Mouse (Mus musculus): ENCODE data around the gene Gm4792. TPM values are rescaled to one million over a fixed set of nuclear protein-coding genes. Genes with fewer than 3 reads are reported as not detected.

Gene Gm4792
- polyA plus RNA-seq, 1 experiment from 2014 or later, result 0.63 TPM

DNA sequence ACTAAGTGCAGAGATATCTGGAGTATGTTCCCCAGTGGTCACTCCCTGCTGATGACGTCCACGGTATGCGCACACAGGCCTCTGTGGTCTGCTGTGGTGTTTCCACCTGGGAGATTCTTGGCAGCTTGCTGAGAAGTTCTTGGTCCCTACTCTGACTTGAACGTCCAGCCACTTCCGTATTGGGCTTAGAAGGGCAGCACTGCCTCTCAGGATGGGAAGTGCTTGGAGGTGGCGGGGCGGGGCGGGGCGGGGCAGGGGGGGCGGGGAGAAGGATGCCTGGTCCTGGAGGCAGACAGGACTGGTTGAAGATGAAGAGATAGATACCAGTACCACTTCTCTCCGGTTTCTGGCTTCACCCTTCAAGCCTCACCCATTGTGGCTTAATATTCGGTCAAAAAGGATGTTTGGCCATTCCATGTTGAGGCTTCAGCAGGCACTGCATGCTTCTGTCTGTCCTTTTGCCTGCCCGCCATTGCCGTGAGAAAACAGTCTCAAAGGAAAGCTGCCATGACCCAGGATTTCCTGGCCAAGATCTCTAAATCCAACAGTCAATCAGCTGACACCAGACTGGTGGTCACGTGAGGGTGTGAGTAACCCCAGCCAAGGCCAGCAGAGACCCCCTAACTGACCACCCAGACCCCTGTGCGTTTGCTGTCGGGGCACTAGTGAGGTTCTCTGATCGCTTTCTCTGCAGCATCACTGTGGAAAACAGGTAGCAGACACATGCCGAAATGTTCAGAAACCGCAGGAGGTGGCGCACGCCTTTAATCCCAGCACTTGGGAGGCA is 46.3 kb upstream of the Gm4792 start:
- DNase-seq (ENCODE audit: low spot score), result no peak
- no peaks in the 10 kb centered on the region for H3K36me3 ChIP-seq (ENCODE audit: control insufficient read depth, insufficient read depth, low read length)
- TF ChIP-seq CTCF (IDR thresholded peaks at IDR 0.05; ENCODE audit: low read depth), result no peak
- no peak for TF ChIP-seq EP300 (optimal IDR thresholded peaks at IDR 0.05)
- no peaks in the 10 kb centered on the region for H3K9me3 ChIP-seq (ENCODE audit: control insufficient read depth, low read length)
- H3K4me1 ChIP-seq (replicated peaks; ENCODE audit: control insufficient read depth, insufficient read depth), result no peaks in the 10 kb centered on the region
- 58% methylated on average over 21 of the region's 22 CpGs for WGBS
- H3K27ac ChIP-seq (replicated peaks), result no peak overlapping the region
- no peak overlapping the region for H3K4me3 ChIP-seq (ENCODE audit: low read depth, low read length)
- no peak overlapping the region for H3K9ac ChIP-seq (ENCODE audit: low read length)
- no peak overlapping the region for H3K4me2 ChIP-seq (replicated peaks; ENCODE audit: low read depth)
- no peaks in the 10 kb centered on the region for H3K27me3 ChIP-seq (ENCODE audit: control insufficient read depth, insufficient read depth, low read length)
- ATAC-seq (ENCODE audit: low FRiP score, low TSS enrichment), result peak; percentile 38; the same call in 1 of the 2 replicates

DNA sequence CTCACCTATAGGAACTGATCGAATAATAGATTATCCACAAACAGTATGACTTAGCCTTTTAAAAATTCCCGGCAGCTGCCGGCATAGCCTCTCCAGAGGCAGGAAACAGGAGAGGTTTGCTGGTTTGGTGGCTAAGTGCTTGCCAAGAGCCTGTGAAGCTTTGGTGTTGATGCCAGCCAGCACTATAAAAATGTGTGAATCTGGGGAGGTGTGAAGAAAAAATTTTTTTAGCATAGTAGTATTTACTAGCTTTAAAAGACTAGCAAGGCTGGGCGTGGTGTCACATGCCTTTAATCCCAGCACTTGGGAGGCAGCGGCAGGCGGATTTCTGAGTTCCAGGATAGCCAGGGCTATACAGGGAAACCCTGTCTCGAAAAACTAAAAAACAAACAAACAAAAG is 45.1 kb upstream of the Gm4792 start:
- TF ChIP-seq CTCF (IDR thresholded peaks at IDR 0.05; ENCODE audit: low read depth), result no peak
- TF ChIP-seq EP300 (optimal IDR thresholded peaks at IDR 0.05), result no peak
- WGBS, result 78% methylated on average over 7 of the region's 7 CpGs
- Histone ChIP-seq H3K27me3 (ENCODE audit: control insufficient read depth, insufficient read depth, low read length) (no peaks in the 10 kb centered on the region), H3K4me1 (replicated peaks; ENCODE audit: control insufficient read depth, insufficient read depth) (no peaks in the 10 kb centered on the region), H3K9me3 (ENCODE audit: control insufficient read depth, low read length) (no peaks in the 10 kb centered on the region), H3K27ac (replicated peaks) (no peak overlapping the region), H3K4me3 (ENCODE audit: low read depth, low read length) (no peak overlapping the region), H3K36me3 (ENCODE audit: control insufficient read depth, insufficient read depth, low read length) (no peaks in the 10 kb centered on the region), H3K9ac (ENCODE audit: low read length) (no peak overlapping the region), H3K4me2 (replicated peaks; ENCODE audit: low read depth) (no peak overlapping the region)
- DNase-seq (ENCODE audit: low spot score), result no peak
- ATAC-seq (ENCODE audit: low FRiP score, low TSS enrichment), result no peak

DNA sequence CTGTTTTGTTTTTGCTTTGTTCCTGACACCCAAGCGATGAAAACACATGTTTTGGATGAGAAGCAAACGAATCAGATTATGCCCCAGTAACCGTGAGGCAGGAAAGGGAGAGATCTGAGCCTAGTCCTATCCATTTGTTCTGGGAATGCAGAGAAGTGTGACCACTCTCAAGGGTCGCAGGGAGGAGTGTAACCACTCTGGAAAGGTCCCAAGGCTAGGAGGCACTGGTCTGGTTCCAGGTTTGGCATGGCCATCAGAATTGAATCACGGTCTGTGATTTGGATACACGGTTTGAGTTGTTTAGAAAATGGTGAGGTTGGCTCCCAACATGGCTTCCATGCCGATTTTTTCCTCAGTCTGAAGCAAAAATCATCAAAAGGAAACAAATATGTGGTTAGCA is 43.8 kb upstream of the Gm4792 start:
- 73% methylated on average over 7 of the region's 7 CpGs for WGBS
- Histone ChIP-seq H3K4me1 (replicated peaks; ENCODE audit: control insufficient read depth, insufficient read depth) (no peaks in the 10 kb centered on the region), H3K4me2 (replicated peaks; ENCODE audit: low read depth) (no peak overlapping the region), H3K4me3 (ENCODE audit: low read depth, low read length) (no peak overlapping the region), H3K27ac (replicated peaks) (no peak overlapping the region), H3K9ac (ENCODE audit: low read length) (no peak overlapping the region), H3K9me3 (ENCODE audit: control insufficient read depth, low read length) (no peaks in the 10 kb centered on the region), H3K27me3 (ENCODE audit: control insufficient read depth, insufficient read depth, low read length) (no peaks in the 10 kb centered on the region), H3K36me3 (ENCODE audit: control insufficient read depth, insufficient read depth, low read length) (no peaks in the 10 kb centered on the region)
- no peak for ATAC-seq (ENCODE audit: low FRiP score, low TSS enrichment)
- no peak for DNase-seq (ENCODE audit: low spot score)
- TF ChIP-seq CTCF (IDR thresholded peaks at IDR 0.05; ENCODE audit: low read depth) (no peak), EP300 (optimal IDR thresholded peaks at IDR 0.05) (no peak)

DNA sequence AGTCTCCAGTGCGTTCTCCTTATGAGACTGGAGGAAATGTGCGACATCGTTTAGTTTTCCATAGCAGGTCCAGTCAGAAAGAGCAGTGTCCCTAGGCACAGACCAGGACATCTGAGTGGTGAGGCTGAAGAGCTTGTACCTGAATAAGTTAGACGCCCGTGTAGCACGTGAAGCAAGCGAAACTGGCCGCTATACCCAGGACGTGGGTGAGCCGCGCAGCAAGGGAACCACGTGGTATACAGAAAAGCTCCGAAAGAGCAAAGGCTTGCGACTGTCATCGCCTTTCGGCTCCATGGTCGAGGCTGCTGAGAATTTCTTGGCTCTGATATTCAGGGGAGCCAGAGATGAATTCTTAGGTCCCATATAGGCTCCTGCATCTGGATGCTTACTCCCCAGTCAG is 43.0 kb upstream of the Gm4792 start:
- Histone ChIP-seq H3K4me3 (ENCODE audit: low read depth, low read length) (no peak overlapping the region), H3K36me3 (ENCODE audit: control insufficient read depth, insufficient read depth, low read length) (no peaks in the 10 kb centered on the region), H3K27ac (replicated peaks) (no peak overlapping the region), H3K4me2 (replicated peaks; ENCODE audit: low read depth) (no peak overlapping the region), H3K4me1 (replicated peaks; ENCODE audit: control insufficient read depth, insufficient read depth) (no peaks in the 10 kb centered on the region), H3K9me3 (ENCODE audit: control insufficient read depth, low read length) (no peaks in the 10 kb centered on the region), H3K27me3 (ENCODE audit: control insufficient read depth, insufficient read depth, low read length) (no peaks in the 10 kb centered on the region), H3K9ac (ENCODE audit: low read length) (no peak overlapping the region)
- no peak for ATAC-seq (ENCODE audit: low FRiP score, low TSS enrichment)
- no peak for DNase-seq (ENCODE audit: low spot score)
- no peak for TF ChIP-seq CTCF (IDR thresholded peaks at IDR 0.05; ENCODE audit: low read depth)
- TF ChIP-seq EP300 (optimal IDR thresholded peaks at IDR 0.05), result no peak
- WGBS, result 67% methylated on average over 17 of the region's 17 CpGs

DNA sequence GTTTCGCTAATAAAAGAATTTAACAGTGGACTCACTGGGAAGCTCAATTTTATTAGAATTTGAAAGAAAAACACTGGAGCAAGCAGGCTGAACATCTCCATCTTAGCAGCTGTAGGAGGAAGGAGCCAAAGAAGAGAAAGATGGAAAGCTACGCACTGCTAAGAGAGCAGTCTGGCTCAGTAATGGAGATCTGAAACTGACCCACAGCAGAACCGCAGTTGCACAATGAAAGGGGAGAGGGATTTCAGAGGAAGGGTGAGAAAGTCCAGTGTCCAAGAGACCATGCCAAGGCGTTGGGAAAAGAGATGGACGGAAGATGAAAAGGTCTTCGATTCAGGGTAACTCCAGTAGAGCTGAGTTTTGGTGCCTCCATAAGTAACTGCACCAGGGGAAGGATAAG is 37.6 kb upstream of the Gm4792 start:
- TF ChIP-seq CTCF (IDR thresholded peaks at IDR 0.05; ENCODE audit: low read depth) (no peak), EP300 (optimal IDR thresholded peaks at IDR 0.05) (no peak)

DNA sequence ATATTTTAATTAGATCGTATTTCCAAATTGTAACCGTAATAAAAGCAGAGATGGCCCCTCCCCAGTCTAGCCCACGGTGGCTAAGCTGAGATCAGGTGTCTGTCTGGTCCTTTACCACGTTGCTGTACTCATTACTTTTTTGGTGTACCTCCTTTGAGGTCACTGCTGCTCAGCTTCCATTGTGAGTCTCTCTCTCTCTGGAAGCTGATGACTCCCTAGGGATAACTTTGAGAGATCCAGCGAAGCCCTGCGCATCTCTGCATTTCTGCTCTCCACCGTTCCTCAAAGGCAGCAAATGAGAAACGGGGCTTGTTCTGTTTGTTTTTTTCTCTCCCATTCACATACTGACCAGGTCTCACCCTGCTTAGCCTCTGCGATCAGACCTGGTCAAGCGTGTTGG is 36.5 kb upstream of the Gm4792 start:
- Histone ChIP-seq H3K4me3 (ENCODE audit: low read depth, low read length) (no peak overlapping the region), H3K4me1 (replicated peaks; ENCODE audit: control insufficient read depth, insufficient read depth) (no peaks in the 10 kb centered on the region), H3K4me2 (replicated peaks; ENCODE audit: low read depth) (no peak overlapping the region), H3K9ac (ENCODE audit: low read length) (no peak overlapping the region), H3K27ac (replicated peaks) (no peak overlapping the region), H3K27me3 (ENCODE audit: control insufficient read depth, insufficient read depth, low read length) (no peaks in the 10 kb centered on the region), H3K36me3 (ENCODE audit: control insufficient read depth, insufficient read depth, low read length) (no peaks in the 10 kb centered on the region), H3K9me3 (ENCODE audit: control insufficient read depth, low read length) (no peaks in the 10 kb centered on the region)
- ATAC-seq (ENCODE audit: low FRiP score, low TSS enrichment) (no peak), DNase-seq (ENCODE audit: low spot score) (no peak)
- WGBS, result 76% methylated on average over 10 of the region's 10 CpGs
- TF ChIP-seq CTCF (IDR thresholded peaks at IDR 0.05; ENCODE audit: low read depth) (no peak), EP300 (optimal IDR thresholded peaks at IDR 0.05) (no peak)

More for the DNA sequence above, 37.6 kb upstream of the Gm4792 start:
- Histone ChIP-seq H3K4me2 (replicated peaks; ENCODE audit: low read depth) (no peak overlapping the region), H3K27ac (replicated peaks) (no peak overlapping the region), H3K4me3 (ENCODE audit: low read depth, low read length) (no peak overlapping the region), H3K4me1 (replicated peaks; ENCODE audit: control insufficient read depth, insufficient read depth) (no peaks in the 10 kb centered on the region), H3K36me3 (ENCODE audit: control insufficient read depth, insufficient read depth, low read length) (no peaks in the 10 kb centered on the region), H3K27me3 (ENCODE audit: control insufficient read depth, insufficient read depth, low read length) (no peaks in the 10 kb centered on the region), H3K9me3 (ENCODE audit: control insufficient read depth, low read length) (no peaks in the 10 kb centered on the region), H3K9ac (ENCODE audit: low read length) (no peak overlapping the region)
- 84% methylated on average over 6 of the region's 6 CpGs for WGBS
- ATAC-seq (ENCODE audit: low FRiP score, low TSS enrichment), result no peak
- no peak for DNase-seq (ENCODE audit: low spot score)

All from stomach, postnatal 0 days (tissue).